Mouse (Mus musculus) embryonic fibroblast, embryonic 13.5 days (primary cell): ENCODE results near the gene Atp5l. TPM values are rescaled to one million over a fixed set of nuclear protein-coding genes. Genes with fewer than 3 reads are reported as not detected.

Source experiments
- H3K27ac ChIP-seq: 2 replicates; pipeline ENCODE4 v1.5.1; 2012; ENCODE audit warnings: low read length, control low read depth, inconsistent platforms; ENCODE audit not compliant: insufficient read depth
- H3K4me1 ChIP-seq: 2 replicates; pipeline ENCODE4 v1.6.1; 2011; ENCODE audit warnings: low read length; ENCODE audit not compliant: control insufficient read depth, insufficient read depth
- H3K4me3 ChIP-seq: 2 replicates; pipeline ENCODE4 v1.5.1; 2011; ENCODE audit warnings: mild to moderate bottlenecking, control low read depth, low read length; ENCODE audit not compliant: insufficient read depth
- CTCF ChIP-seq: IDR thresholded peaks from 2 replicates; pipeline ENCODE4 v1.5.1; 2011; ENCODE audit warnings: mild to moderate bottlenecking, control low read depth, low read length, moderate library complexity, borderline replicate concordance; ENCODE audit not compliant: insufficient read depth
- POLR2A ChIP-seq: IDR thresholded peaks from 2 replicates; pipeline ENCODE4 v1.6.1; 2011; ENCODE audit warnings: low read depth, mild to moderate bottlenecking, control low read depth, low read length, moderate library complexity
- polyA plus RNA-seq: library from polyadenylated mRNA; stranded (reverse); fragments of >200 nt; gene quantifications from 2 replicates; pipeline ENCODE4 v1.2.4, GENCODE M21; 2011; ENCODE audit warnings: low read depth; ENCODE audit not compliant: missing spikeins, insufficient read length

Gene Atp5l
- polyA plus RNA-seq, 1 experiment, result 285 TPM

DNA sequence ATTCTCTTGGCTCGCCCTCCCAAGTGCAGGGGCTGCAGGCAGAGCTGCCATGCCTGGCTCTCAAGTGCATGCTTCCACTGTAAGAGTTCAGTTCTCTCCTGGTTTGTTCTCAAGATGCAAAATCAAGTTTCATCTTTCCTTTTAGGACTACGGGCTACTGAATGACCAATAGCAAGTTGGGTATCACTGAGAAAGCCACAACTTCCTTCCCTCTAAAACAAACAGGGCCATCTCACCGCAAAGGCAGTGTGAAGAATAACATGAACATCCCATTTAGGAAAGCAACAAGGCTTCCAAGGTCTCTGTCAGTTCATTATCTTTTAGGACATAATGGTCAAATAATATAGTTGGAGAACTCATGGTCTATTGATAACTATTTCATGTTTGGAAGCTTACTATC, 52.9 kb downstream of the Atp5l start:
- Histone ChIP-seq H3K27ac (no peak overlapping the region), H3K4me1 (no peaks in the 10 kb centered on the region; the same call in 1 of the 2 replicates), H3K4me3 (no peak overlapping the region)
- TF ChIP-seq POLR2A (no peak), CTCF (no peak)

DNA sequence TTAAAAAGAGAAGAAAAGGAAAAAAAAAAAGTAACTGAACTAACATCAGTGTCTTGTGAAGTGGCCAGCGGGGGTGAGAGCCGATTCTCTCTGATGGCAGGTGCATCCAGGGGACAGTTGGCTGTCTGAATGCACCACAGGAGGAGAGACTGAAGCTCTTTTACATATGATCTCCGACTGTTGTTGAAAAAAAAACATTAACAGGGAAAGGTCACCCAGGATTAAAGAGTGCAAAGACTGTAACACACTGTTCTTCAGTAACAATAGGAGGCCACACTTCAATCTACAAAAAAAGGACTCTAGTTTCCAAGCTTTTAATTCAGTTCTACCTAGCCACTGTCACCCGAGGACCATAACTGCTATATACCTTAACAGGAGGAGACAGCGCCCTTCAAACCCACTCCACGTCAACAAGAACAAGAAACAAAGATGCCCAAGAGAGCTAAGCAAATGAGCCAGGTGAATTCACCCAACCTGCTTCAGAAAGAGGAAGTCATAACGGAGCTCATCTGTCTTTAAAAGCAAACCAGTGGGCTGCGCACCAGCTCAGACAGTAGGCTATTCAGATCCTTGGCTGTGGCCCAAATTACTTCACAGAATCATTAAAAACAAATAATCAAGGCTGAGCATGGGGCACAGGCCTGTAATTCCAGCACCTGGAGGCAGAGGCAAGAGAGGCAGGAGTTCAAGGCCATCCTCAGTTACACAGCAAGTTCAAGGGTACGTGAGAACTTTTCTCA, 53.9 kb downstream of the Atp5l start:
- no peak overlapping the region for H3K4me3 ChIP-seq
- no peaks in the 10 kb centered on the region; the same call in 1 of the 2 replicates for H3K4me1 ChIP-seq
- TF ChIP-seq POLR2A (no peak), CTCF (no peak)
- H3K27ac ChIP-seq, result no peak overlapping the region

Other genes with a start within 250 kb of the Atp5l start
- not detected in 2 replicates for gene Treh, start 247.5 kb downstream of the Atp5l start, polyA plus RNA-seq
- gene Phldb1, start 185.5 kb downstream of the Atp5l start, polyA plus RNA-seq, result 61.2 and 68.8 TPM in 2 replicates
- gene Arcn1, start 152.9 kb downstream of the Atp5l start, polyA plus RNA-seq, result 255 and 260 TPM in 2 replicates
- gene Ift46, start 152.8 kb downstream of the Atp5l start, polyA plus RNA-seq, result 128 and 132 TPM in 2 replicates
- gene Tmem25, start 121.4 kb downstream of the Atp5l start, polyA plus RNA-seq, result 0.65 and 0.90 TPM in 2 replicates
- gene Ttc36, start 117.7 kb downstream of the Atp5l start, polyA plus RNA-seq, result 0.79 TPM in 1 of 2 replicates, not detected in the other
- 29.0 and 32.1 TPM in 2 replicates for gene Kmt2a, start 39.4 kb downstream of the Atp5l start, polyA plus RNA-seq
- 56.9 and 64.4 TPM in 2 replicates for gene Ube4a, start 44.9 kb upstream of the Atp5l start, polyA plus RNA-seq
- gene Cd3g, start 59.7 kb upstream of the Atp5l start, polyA plus RNA-seq, result not detected in 2 replicates
- not detected in 2 replicates for gene Cd3d, start 61.0 kb upstream of the Atp5l start, polyA plus RNA-seq
- gene Cd3e, start 88.9 kb upstream of the Atp5l start, polyA plus RNA-seq, result not detected in 2 replicates
- gene Mpzl2, start 119.1 kb upstream of the Atp5l start, polyA plus RNA-seq, result 0.77 and 1.2 TPM in 2 replicates
- gene Mpzl3, start 134.4 kb upstream of the Atp5l start, polyA plus RNA-seq, result 3.4 and 4.0 TPM in 2 replicates
- gene Jaml, start 158.4 kb upstream of the Atp5l start, polyA plus RNA-seq, result not detected in 2 replicates
- 0.28 and 0.83 TPM in 2 replicates for gene Scn2b, start 197.0 kb upstream of the Atp5l start, polyA plus RNA-seq
- gene Scn4b, start 217.7 kb upstream of the Atp5l start, polyA plus RNA-seq, result not detected in 2 replicates